Mouse (Mus musculus): ENCODE results near the gene Prkci.
A peak's percentile ranks its signal among the peaks of the same experiment; 100 is the strongest.

The Prkci gene

GRCm38 (mm10) chr3:31083507-31084245 is 88.1 kb downstream of the Prkci start:
- DNase-seq (ENCODE audit: extremely low spot score): no peak

DNA sequence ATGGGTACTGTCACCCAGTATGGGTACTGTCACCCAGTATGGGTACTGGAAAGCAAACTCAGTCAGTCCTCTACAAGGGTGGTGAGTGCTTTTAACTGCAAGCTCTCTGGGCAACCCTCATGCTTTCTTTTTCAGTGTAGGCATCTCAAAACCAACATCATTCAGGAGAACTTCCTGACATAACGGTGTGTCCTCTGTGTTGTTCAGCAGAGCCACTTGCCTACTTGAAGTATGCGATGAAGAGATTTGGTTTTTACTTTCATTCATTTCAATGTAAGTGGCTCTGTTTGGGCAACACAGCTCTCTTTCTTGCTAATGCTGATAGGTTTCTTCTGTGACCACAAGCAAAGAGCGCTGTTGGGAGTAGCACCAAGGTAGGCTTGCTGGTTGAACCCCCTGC is 89.5 kb downstream of the Prkci start:
- no peak for DNase-seq (ENCODE audit: extremely low spot score)

GRCm38 (mm10) chr3:31088789-31089775 is 93.5 kb downstream of the Prkci start:
- no peak for DNase-seq (ENCODE audit: extremely low spot score)

DNA sequence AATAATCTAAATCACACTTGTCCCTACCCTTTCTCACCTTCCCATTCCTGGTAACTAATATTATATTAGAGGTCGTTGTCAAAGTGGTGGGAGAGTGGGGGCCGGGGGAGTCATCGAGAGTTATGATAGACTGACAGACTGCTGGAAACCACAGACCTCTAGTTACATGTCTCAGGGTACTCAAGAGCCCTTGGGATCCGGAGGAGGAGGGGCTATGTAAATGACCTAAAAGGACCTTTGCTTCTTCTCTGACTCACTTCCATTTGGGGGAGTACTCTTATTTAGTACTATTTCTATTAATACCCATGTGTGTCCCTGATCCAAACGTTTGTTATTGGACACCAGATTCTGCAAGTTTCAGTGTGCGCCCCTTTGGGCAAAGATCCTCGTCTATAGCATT is 94.4 kb downstream of the Prkci start:
- DNase-seq (ENCODE audit: extremely low spot score): no peak

- DNase-seq (ENCODE audit: extremely low spot score): peak; percentile 77
Observed at GRCm38 (mm10) chr3:31093196-31093595, 97.6 kb downstream of the Prkci start.

- DNase-seq (ENCODE audit: extremely low spot score): peak; percentile 84
Observed at GRCm38 (mm10) chr3:31093627-31094351, 98.2 kb downstream of the Prkci start.

GRCm38 (mm10) chr3:31094531-31095178 is 99.1 kb downstream of the Prkci start, which contains the start of gene Skil:
TSS of gene Skil (plus strand) at chr3:31095058.
- DNase-seq (ENCODE audit: extremely low spot score): peak; percentile 95

DNA sequence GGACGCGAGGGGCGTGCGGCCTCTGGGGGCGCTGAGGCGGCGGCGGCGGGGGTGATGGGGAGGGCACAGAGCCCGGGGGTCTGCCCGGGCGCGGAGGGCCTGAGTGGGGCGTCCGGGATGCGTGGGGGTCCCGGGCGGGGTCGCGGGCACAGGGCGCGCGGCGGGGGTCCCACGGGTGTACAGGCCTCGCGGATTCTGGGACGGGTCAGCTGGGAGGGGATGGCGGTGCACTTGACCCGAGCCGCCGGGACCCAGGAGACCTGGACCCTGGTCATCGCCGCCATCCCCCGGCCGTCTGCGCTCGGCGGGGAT is 99.6 kb downstream of the Prkci start:
- DNase-seq (ENCODE audit: extremely low spot score): no peak

GRCm38 (mm10) chr3:31095491-31096154 is 100.1 kb downstream of the Prkci start:
- DNase-seq (ENCODE audit: extremely low spot score): peak; percentile 59

DNA sequence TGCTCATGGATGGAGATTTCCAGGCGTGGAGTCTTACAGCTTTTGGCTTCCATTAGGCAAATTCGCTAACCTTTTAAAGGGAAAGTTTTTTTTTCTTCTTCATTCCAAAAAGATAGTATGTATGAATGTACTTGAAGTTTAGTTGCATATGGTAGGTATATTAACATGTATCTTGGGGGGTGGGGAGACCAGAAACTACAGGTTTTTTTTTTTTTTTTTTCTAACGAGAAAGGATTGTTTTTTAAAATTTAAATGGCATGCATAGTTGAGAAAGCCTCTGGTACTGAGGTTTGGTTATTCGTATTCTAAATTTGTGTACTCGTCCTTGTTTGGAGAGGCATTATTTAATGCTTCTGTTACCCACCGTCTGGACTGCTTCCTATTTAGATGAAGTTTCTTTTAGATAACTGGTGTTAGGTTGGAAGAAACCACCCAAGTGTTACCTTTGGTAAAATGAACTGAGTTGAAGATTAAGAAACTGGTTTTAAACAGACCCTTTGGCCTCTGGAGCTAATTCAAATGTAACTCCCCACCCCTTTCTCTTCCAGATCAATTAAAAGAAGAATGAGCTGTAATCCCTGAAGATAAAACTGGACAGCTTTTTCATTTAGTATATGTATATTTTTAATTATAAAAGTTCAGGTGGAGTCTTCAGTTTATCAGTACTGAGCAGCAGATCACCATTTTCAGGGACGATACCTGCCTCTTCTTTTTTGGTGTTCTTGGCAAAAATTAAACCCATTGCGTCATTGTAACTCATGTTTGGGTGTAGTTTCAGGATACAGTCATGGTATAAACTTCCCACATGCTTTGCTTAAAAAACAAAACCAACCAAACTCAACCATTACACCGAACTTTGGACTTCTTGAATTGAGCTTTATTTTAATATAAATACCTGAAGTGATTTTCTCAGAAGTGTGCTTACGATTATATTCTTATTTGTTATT is 100.9 kb downstream of the Prkci start:
- DNase-seq (ENCODE audit: extremely low spot score): no peak

DNA sequence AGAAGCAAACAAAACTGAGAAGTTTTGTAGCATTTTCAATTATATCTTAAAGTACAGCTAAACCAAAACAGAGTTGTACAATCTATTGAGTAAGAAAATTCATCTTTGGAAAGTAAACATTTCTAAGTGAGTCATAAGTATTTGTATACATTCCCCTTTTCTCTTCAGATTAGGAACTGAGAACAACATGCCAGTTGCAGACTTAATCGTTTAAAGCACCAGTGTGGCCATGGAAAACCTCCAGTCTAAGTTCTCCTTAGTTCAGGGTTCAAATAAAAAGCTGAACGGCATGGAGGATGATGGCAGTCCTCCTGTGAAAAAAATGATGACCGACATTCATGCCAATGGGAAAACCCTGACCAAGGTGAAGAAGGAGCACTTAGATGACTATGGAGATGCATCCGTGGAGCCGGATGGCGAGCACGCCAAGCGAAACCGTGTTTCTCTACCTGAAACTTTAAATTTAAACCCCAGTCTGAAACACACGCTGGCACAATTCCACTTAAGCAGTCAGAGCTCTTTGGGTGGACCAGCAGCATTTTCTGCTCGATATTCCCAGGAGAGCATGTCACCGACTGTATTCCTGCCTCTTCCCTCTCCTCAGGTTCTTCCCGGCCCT is 101.7 kb downstream of the Prkci start:
- DNase-seq (ENCODE audit: extremely low spot score): no peak

DNA sequence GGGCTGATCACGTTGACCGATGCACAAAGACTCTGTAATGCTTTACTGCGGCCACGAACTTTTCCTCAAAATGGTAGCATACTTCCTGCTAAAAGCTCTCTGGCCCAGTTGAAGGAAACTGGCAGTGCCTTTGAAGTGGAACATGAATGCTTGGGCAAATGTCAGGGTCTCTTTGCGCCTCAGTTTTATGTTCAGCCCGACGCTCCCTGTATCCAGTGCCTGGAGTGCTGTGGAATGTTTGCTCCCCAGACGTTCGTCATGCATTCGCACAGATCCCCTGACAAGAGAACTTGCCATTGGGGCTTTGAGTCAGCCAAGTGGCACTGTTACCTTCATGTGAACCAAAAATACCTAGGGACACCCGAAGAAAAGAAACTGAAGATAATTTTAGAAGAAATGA is 102.4 kb downstream of the Prkci start:
- DNase-seq (ENCODE audit: extremely low spot score): no peak

GRCm38 (mm10) chr3:31098556-31098955 is 103.0 kb downstream of the Prkci start:
- DNase-seq (ENCODE audit: extremely low spot score): no peak

- DNase-seq (ENCODE audit: extremely low spot score): no peak
Observed at GRCm38 (mm10) chr3:31100026-31100425, 104.5 kb downstream of the Prkci start.

- DNase-seq (ENCODE audit: extremely low spot score): no peak
Observed at GRCm38 (mm10) chr3:31100802-31101201, 105.3 kb downstream of the Prkci start.
